Mouse (Mus musculus): Measurements from ENCODE around the gene St8sia4.
"Not testable (repeated sequence)": the region's sequence is repeated elsewhere in the genome, so short reads cannot be mapped to it uniquely, and the experiment has no call there.

The St8sia4 gene

DNA sequence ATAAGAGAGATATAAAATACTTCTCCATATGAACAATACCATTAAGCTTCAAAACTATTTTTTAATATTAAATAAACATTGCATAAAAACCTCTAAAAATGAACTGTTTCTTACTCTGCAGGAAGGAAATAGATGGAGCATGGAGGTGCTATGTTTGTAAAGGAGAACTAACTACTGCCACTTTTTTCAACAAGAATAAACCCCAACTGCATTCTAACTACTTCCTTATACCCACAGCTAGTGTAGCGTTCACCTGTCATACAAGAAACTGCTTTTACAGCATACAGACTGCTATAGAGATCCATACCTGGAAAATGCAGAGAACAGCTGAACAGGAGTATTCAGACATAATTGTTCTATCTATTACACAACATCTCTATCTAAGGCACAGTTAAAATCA, 70.5 kb downstream of the St8sia4 start:
- no peak for DNase-seq (ENCODE audit: low read depth)

DNA sequence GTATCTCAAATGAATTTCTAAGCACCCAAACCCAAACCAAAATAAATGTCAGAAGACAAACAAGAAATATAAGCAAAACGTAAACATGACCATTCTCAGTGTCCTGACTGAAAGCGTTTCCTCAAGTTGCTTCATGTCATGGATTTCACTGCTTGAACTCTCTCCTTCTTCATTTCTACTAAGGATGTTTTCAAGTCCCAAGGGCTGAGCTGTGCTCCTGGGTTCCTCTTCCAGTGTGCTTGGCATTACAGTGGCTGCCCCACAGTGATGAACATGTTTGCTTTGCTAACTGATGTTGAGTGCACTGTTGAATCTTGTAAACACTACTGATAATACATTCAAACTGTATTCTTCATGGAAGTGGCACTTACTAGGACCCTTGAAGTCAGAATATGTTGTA, 76.3 kb downstream of the St8sia4 start:
- DNase-seq (ENCODE audit: low read depth): no peak

DNA sequence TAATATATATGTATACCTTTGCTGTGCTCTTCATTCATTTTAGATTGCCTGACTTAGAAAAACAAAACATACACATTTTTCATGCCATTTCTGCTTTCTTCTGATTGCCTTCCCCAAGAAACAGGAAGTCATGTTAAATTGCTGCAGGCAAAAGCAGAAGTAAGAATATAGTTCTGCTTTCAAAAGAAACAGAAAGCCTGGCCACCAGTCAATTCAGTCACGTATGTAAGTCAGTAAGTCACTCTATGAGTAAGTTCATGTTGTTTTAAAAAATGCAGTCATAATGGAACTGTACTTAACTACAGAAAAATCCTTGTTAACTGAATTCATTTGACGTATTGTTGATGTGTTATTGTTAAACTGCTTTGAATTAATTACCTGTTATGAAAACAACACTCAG, 77.3 kb downstream of the St8sia4 start:
- no peak for DNase-seq (ENCODE audit: low read depth)

DNA sequence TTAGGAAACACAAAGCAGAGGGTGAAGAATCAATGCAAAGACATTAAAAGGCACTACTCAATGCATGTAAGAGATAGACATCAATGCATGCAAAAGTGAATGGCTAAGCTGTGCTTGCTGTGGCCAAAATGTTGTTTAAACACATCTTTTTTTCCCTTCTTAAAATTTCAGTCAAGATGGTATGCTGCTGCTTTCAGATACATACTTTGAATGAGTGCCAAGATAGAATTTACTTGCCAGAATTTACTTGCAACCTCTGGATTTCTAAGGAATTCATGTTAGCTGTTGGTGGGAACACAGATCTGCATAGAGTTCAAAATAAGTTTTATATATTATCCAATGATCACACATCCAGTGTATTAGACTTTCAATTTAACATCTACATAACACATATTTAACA, 77.9 kb downstream of the St8sia4 start:
- DNase-seq (ENCODE audit: low read depth): no peak

DNA sequence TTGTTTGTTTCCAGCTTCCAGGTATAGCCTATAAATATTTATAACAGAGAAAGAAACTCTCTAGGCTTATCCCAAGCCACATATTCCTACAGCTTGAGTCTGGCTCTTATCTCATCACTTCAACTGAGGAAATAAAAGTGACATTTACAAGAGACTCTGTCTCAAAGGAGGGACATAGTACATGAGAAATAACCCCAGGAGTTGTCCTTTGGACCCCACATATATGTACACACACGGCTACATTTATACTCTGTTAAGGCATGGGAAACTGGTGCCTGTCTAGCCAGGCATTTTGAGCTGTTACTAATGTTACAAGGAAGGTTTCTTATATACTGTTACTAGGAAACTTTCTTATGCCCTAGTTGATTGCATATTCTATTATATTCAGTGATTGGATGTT, 84.1 kb downstream of the St8sia4 start:
- DNase-seq (ENCODE audit: low read depth): no peak

DNA sequence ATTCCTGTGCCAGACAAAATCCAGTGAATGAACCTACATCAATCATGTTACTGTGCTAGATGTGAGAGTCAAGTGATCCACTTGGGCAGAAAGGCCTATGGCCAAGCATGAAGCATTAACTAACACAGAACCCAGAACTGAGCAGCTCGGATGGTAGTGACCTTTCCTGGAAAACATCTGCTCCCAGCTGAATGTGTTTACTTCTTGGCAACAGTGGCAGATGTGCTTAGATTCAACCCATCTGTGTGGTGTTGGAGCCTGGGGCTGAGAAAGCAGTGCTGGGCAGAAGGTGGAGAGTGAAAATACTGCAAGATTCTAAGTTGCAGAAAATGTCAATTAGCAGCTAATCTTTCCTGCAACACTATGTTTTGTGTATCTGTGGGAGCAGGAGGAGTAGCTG, 85.1 kb downstream of the St8sia4 start:
- no peak for DNase-seq (ENCODE audit: low read depth)

DNA sequence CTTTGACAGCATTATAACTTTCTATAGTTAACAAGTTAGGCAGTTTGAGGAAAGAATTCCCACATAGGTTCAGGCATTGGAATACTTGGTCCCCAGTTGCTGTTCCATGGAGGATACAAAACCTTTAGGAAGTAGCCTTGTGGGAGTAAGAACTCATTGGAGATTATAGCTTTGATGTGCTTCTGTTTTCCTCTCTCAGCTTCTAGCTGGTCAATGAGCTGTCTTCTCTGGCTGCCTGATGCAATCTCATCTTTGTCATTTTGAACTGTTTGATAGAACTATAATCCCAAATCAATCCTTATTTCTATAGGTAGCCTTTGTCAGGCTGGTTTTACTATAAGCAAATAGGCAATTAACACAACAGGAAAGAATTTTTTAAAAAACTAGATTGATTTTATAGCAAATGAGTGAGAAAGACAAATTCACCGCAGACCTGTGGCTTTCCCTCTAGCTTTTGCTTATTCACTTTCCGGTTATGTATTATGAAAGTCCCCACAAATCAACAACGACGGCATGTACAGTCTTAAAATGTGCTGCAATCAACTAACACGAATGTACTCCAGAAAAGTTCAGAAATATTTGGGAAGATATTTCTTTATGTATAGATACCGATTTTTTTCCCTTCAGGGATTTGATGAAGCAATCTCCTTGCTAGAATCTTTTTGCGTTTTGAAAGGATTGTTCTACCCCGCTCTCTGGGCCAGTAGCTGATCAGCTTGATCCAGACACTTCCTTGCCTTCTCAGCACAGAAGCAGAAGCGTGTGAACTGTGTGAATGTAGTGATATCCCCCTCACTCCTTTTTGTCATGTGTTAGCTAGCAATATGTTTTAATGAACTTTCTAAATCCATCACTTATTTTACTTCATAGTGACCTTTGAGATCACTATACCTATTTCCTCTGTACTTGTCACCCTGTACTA, 94.5 kb downstream of the St8sia4 start:
- no peak for DNase-seq (ENCODE audit: low read depth)

DNA sequence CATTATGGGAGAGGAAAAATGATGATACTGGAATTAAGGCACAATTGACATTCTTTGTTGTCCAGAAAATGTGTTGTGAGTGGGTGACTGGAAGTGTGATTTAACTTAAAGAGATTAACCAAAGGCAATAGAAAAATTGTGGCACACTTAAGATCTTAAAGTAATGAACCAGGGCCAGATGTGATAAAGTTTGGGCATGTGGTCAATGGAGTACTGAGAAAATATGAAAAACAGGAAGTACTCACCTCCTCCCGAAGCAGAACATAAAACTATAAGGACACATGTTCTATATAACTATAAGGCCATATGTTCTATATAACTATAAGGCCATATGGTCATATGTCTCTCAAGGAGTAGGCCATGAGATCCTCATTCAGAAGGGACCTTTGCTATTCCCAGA, 96.3 kb downstream of the St8sia4 start:
- DNase-seq (ENCODE audit: low read depth): no peak

DNA sequence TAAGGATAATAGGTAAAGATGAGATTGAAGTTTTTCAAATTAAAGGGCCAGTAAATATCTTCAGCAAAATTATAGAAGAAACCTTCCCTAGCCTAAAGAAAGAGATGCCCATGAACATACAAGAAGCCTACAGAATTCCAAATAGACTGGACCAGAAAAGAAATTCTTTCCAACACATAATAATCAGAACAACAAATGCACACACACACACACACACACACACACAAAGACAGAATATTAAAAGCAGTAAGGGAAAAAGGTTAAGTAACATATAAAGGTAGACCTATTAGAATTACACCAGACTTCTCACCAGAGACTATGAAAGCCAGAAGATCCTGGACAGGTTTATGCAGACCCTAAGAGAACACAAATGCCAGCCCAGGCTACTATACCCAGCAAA, 112.8 kb downstream of the St8sia4 start:
- DNase-seq (ENCODE audit: low read depth): not testable (repeated sequence)

DNA sequence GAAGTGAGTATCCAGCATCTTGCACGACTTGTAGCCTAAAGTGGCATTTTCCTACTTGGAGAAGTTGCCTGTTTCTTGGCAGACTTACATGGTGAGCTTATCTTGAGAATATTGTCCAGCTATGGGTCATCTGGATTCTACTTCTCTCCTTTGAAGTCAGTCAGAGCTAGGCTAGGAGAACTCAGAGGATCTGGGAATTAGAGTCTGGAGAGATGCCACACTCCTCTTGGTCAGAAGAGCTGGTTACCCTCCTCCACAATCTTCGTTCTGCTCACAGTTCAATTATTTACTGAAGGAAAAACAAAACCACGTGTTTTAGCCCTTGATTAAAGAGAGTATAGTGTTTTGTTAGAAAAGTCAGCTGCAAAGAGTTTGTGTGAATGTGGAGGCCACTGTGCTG, 125.9 kb downstream of the St8sia4 start:
- DNase-seq (ENCODE audit: low read depth): no peak
